18 mouse cellular contexts compared by ENCODE assay signal in genomic region chr2:34922729-34923128, GRCm38 (mm10). TPM values are rescaled to one million over a fixed set of nuclear protein-coding genes. Genes with fewer than 3 reads are reported as not detected.
"Had no signal": no experiment of that assay in that cellular context is flagged by ENCODE, and none has a peak within 500 bp of the region (broad histone marks: within the 10 kb centered on the region; RNA-seq: fewer than 3 reads in every experiment).

No protein-coding gene starts in this region.

- H3K4me1 ChIP-seq: neural tube, embryonic 13.5 days; neural tube, embryonic 15.5 days; stomach, embryonic 15.5 days had no signal

- H3K27ac ChIP-seq: neural tube, embryonic 13.5 days; neural tube, embryonic 15.5 days; stomach, embryonic 15.5 days; stomach, postnatal 0 days had no signal

- DNase-seq: retina, postnatal 1 day; right cerebral cortex, adult 18-20 months; right cerebral cortex, postnatal 14 days; right cerebral cortex, postnatal 25 days; spleen, adult 18-20 months; thymus, adult 18-20 months; thymus, adult 2 months; thymus, postnatal 14 days; thymus, postnatal 25 days; thymus, postnatal 36 days; thymus, postnatal 4 days had no signal

- H3K27me3 ChIP-seq: neural tube, embryonic 15.5 days; stomach, embryonic 15.5 days had no signal

- H3K9ac ChIP-seq: neural tube, embryonic 13.5 days; neural tube, embryonic 15.5 days; stomach, embryonic 15.5 days had no signal

- H3K9me3 ChIP-seq: neural tube, embryonic 13.5 days; neural tube, embryonic 15.5 days; stomach, embryonic 15.5 days had no signal

- H3K4me2 ChIP-seq: neural tube, embryonic 13.5 days; neural tube, embryonic 15.5 days; stomach, embryonic 15.5 days had no signal

- H3K36me3 ChIP-seq: neural tube, embryonic 13.5 days; neural tube, embryonic 15.5 days; stomach, embryonic 15.5 days had no signal

- H3K4me3 ChIP-seq: neural tube, embryonic 13.5 days; neural tube, embryonic 15.5 days; stomach, embryonic 15.5 days had no signal

RNA-seq across cellular contexts. Expression of gene Cutal, which starts 48.5 kb away (rescaled TPM):
- total RNA-seq: neutrophil, adult 5-6 weeks had no signal
- polyA plus RNA-seq: neural tube, embryonic 14.5 days; spleen, adult 2 months had no signal
